Mouse (Mus musculus): ENCODE data around the gene Ing5.

GRCm38 (mm10) chr1:93811495-93812039 is 7.8 kb downstream of the Ing5 start:
- no peak for TF ChIP-seq POLR2A (IDR thresholded peaks at IDR 0.05; ENCODE audit: insufficient read length, low read depth)
- TF ChIP-seq TCF3 (IDR thresholded peaks at IDR 0.05; ENCODE audit: insufficient read length, low read depth): no peak
- no peak for TF ChIP-seq MYOD1 (IDR thresholded peaks at IDR 0.05; ENCODE audit: control insufficient read depth in 1 of 3, insufficient read length in 2 of 3, low read depth in 2 of 3)
- no peak for TF ChIP-seq MYOG (IDR thresholded peaks at IDR 0.05; ENCODE audit: control insufficient read depth in 1 of 3, insufficient read depth in 1 of 3, insufficient read length in 2 of 3, low read depth in 2 of 3)
- no peak for TF ChIP-seq POLR2AphosphoS2 (IDR thresholded peaks at IDR 0.05; ENCODE audit: insufficient read length, low read depth)
- no peak for TF ChIP-seq E2F4 (IDR thresholded peaks at IDR 0.05; ENCODE audit: insufficient read depth)
- TF ChIP-seq MAX (IDR thresholded peaks at IDR 0.05; ENCODE audit: low read depth): no peak
- TF ChIP-seq TCF12 (IDR thresholded peaks at IDR 0.05; ENCODE audit: insufficient read depth, poor library complexity, severe bottlenecking): no peak
- TF ChIP-seq USF1 (IDR thresholded peaks at IDR 0.05; ENCODE audit: low read depth): no peak
- TF ChIP-seq CEBPB (IDR thresholded peaks at IDR 0.05; ENCODE audit: insufficient read depth, poor library complexity, severe bottlenecking): no peak
